Mouse (Mus musculus) left cerebral cortex, postnatal 14 days (tissue): ENCODE results near the gene Gm13057. TPM values are rescaled to one million over a fixed set of nuclear protein-coding genes. Genes with fewer than 3 reads are reported as not detected.
"Not testable (repeated sequence)": the region's sequence is repeated elsewhere in the genome, so short reads cannot be mapped to it uniquely, and the experiment has no call there.

Experiments used
- DNase-seq, 2 experiments: peaks; one replicate each; pipeline ENCODE4 v3.0.0; 2021 to 2022; ENCODE audit warnings: low spot score in 2 of 2, mixed read lengths in 1 of 2
- intact Hi-C: fragments of 180-260 bp; cut with DNase I; formaldehyde crosslinking; loops from one replicate; pipeline ENCODE4 v1.15.1; 2025
- long read RNA-seq, 2 experiments: library from polyadenylated mRNA; stranded (forward); transcript quantifications; one replicate each; pipeline ENCODE4 v2.0.0; 2021
- total RNA-seq, 2 experiments: library from RNA; stranded (reverse); gene quantifications; 2 replicates each; pipeline ENCODE4 v1.2.3; 2021

The Gm13057 gene
- not detected for total RNA-seq
- long read RNA-seq, experiment 1, result 0 reads
- long read RNA-seq, experiment 2, result 0 reads

DNA sequence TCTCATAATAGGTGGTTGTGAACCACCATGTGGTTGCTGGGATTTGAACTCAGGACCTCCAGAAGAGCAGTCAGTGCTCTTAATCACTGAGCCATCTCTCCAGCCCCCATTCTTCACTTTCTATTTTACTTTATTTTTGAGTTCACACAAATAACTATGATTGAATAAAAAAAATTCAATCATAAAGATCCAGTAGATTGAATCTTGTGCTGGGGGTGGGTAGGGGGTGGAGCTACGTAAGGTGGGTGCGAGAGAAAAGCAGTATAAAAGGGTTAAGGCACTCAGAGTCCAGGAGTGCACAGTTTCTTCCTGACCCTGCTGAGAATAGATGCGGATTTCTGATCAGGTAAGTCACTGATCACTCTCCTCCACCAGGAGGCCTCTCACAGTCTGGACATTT, at the start of gene Gm13057, which contains the start of gene BC080695:
Gm13057 (plus strand) TSS at position 310 of the 400 bp plus-strand sequence.
BC080695 (plus strand) TSS at position 301 of the 400 bp plus-strand sequence.
- DNase-seq, intact Hi-C loops: not testable (repeated sequence)

DNA sequence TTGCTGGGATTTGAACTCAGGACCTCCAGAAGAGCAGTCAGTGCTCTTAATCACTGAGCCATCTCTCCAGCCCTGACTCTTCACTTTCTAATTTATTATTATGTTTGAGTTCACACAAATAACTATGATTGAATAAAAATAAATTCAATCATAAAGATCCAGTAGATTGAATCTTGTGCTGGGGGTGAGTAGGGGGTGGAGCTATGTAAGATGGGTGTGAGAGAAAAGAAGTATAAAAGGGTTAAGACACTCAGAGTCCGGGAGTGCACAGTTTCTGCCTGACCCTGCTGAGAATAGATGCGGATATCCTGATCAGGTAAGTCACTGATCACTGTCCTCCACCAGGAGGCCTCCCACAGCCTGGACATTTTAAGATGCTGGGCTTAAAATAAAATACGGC, 40.5 kb upstream of the Gm13057 start, which contains the start of gene Gm13043:
Gm13043 (plus strand) TSS at position 301 of the 400 bp plus-strand sequence.
- intact Hi-C loops, result no loop called here
- DNase-seq, result no peak

DNA sequence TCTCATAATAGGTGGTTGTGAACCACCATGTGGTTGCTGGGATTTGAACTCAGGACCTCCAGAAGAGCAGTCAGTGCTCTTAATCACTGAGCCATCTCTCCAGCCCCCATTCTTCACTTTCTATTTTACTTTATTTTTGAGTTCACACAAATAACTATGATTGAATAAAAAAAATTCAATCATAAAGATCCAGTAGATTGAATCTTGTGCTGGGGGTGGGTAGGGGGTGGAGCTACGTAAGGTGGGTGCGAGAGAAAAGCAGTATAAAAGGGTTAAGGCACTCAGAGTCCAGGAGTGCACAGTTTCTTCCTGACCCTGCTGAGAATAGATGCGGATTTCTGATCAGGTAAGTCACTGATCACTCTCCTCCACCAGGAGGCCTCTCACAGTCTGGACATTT, 15.9 kb upstream of the Gm13057 start, which contains the start of gene Gm13040:
Gm13040 (plus strand) TSS at position 301 of the 400 bp plus-strand sequence.
- intact Hi-C loops, result not testable (repeated sequence)

More for the DNA sequence above, 15.9 kb upstream of the Gm13057 start, which contains the start of gene Gm13040:
- not testable (repeated sequence) for DNase-seq

Other genes starting within 250 kb of the Gm13057 start
- gene Lrrc38, start 202.0 kb upstream of the Gm13057 start, total RNA-seq, result 1 to 10 TPM; 1.5 to 1.6 TPM
- under 1 TPM in 1 of 2 experiments, not detected in 1; 0.11 TPM for gene Pramel1, start 157.3 kb upstream of the Gm13057 start, total RNA-seq
- 10 to 100 TPM; 10.0 to 12.1 TPM for gene Pramef8, start 139.3 kb upstream of the Gm13057 start, total RNA-seq
- not detected for gene Oog4, start 101.4 kb upstream of the Gm13057 start, total RNA-seq
- not detected for gene Gm13043, start 40.4 kb upstream of the Gm13057 start, total RNA-seq
- gene Gm13040, start 15.8 kb upstream of the Gm13057 start, total RNA-seq, result not detected
- gene BC080695, start within 50 bp of the Gm13057 start, total RNA-seq, result not detected
- not detected for gene Gm13083, start 63.3 kb downstream of the Gm13057 start, total RNA-seq
- not detected for gene Gm13088, start 105.5 kb downstream of the Gm13057 start, total RNA-seq
- gene Gm13089, start 151.0 kb downstream of the Gm13057 start, total RNA-seq, result not detected
- gene Gm13078, start 167.7 kb downstream of the Gm13057 start, total RNA-seq, result not detected
- not detected for gene Gm13023, start 237.6 kb downstream of the Gm13057 start, total RNA-seq